Comparison of ENCODE assay signal across 8 mouse cellular contexts in genomic region chr6:122562463-122562862, GRCm38 (mm10). TPM values are rescaled to one million over a fixed set of nuclear protein-coding genes. Genes with fewer than 3 reads are reported as not detected.
DNase-seq lines count a peak whose midpoint lies in the region.

No protein-coding gene starts in this region.

- DNase-seq in adrenal gland, adult (ENCODE audit: inconsistent age in 2 of 2, low spot score in 1 of 2), result peak; percentile 24 to 80
- no peak for DNase-seq in adrenal gland, postnatal 4 days (ENCODE audit: low spot score in 2 of 2)
- DNase-seq in Muller cell, postnatal 12 days (ENCODE audit: inconsistent ontology term), result peak; percentile 29
- DNase-seq in cerebellum, postnatal 25 days, result peak; percentile 48 to 74
- peak; percentile 59 to 60 for DNase-seq in frontal cortex, postnatal 25 days (ENCODE audit: low spot score in 2 of 2)
- peak; percentile 51 to 86 for DNase-seq in layer of hippocampus, adult 18-20 months (ENCODE audit: low spot score in 2 of 2)
- DNase-seq in lung, postnatal 10 days, result peak; percentile 65
- DNase-seq in retina, adult 2 months (ENCODE audit: low read depth, low spot score), result peak; percentile 30

RNA-seq across cellular contexts. Expression of gene Aicda, which starts 8.9 kb away (rescaled TPM):
- not detected for total RNA-seq in adrenal gland, postnatal 4 days (2021)
- not detected for total RNA-seq in layer of hippocampus, adult 18-20 months (2021)

RNA-seq across cellular contexts. Expression of gene Apobec1, which starts 39.8 kb away (rescaled TPM):
- total RNA-seq in adrenal gland, postnatal 4 days (2021), result 10 to 100 TPM; 10.1 to 13.1 TPM
- total RNA-seq in layer of hippocampus, adult 18-20 months (2021), result 1 to 10 TPM in 1 of 2 experiments, under 1 TPM in 1; 0.97 to 1.4 TPM

RNA-seq across cellular contexts. Expression of gene Gdf3, which starts 47.4 kb away (rescaled TPM):
- total RNA-seq in adrenal gland, postnatal 4 days (2021), result not detected
- not detected for total RNA-seq in layer of hippocampus, adult 18-20 months (2021)

RNA-seq across cellular contexts. Expression of gene Mfap5, which starts 56.8 kb away (rescaled TPM):
- 10 to 100 TPM; 42.8 to 44.2 TPM for total RNA-seq in adrenal gland, postnatal 4 days (2021)
- total RNA-seq in layer of hippocampus, adult 18-20 months (2021), result not detected

Comparison
In these comparisons a context has a peak if more than half of its experiments do, and no peak if none do; other contexts are left out.
1. DNase-seq: peak in adrenal gland, adult (2 of 2), Muller cell, postnatal 12 days (single experiment), cerebellum, postnatal 25 days (2 of 2), frontal cortex, postnatal 25 days (2 of 2), layer of hippocampus, adult 18-20 months (2 of 2), lung, postnatal 10 days (single experiment) and retina, adult 2 months (single experiment); none in adrenal gland, postnatal 4 days (0 of 2).
2. RNA of gene Apobec1, which starts 39.8 kb away (total RNA-seq): 10.1 to 13.1 TPM in adrenal gland, postnatal 4 days; 0.97 to 1.4 TPM in layer of hippocampus, adult 18-20 months; every median in the first group is over 4 times any median in the second.